Mouse (Mus musculus): ENCODE data around the gene Fahd2a. TPM values are rescaled to one million over a fixed set of nuclear protein-coding genes. Genes with fewer than 3 reads are reported as not detected.

The Fahd2a gene
- polyA plus RNA-seq, 1 experiment = 8.2 TPM

GRCm38 (mm10) chr2:127453764-127454163, 9.4 kb upstream of the Fahd2a start:
- no peak for TF ChIP-seq POLR2A (IDR thresholded peaks at IDR 0.05; ENCODE audit: low read depth, low read length)
- peak; percentile 89; the same call in 1 of the 2 replicates for TF ChIP-seq CTCF (IDR thresholded peaks at IDR 0.05; ENCODE audit: extremely low read depth, insufficient read length, insufficient replicate concordance, low read depth, low read length)
- WGBS = 5% methylated on average over 5 of the region's 5 CpGs
- no peak overlapping the region for H3K27ac ChIP-seq (ENCODE audit: insufficient read depth, low read depth, low read length)

DNA sequence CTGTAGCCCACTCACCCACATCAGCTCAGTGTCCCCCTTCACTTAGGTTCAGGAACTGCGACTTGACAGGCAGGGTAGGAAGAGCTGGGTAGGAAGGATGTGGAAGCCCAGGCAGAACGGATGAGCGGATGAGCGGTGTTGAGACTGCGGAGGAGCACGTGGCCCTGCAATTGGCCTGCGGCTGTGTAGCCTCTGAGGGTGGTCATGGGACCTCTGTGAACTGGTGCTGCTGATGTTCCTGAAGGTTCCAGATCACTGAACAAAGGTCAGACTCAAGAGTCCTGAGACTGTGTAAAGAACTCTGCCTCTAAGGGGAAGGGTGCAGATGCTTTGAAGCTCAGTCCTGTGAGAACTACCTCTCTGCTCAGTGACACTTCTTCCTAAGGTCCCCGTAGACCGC, 8.8 kb upstream of the Fahd2a start:
- no peak overlapping the region for H3K4me3 ChIP-seq (ENCODE audit: low read depth, low read length)
- WGBS = 80% methylated on average over 9 of the region's 9 CpGs
- no peak for TF ChIP-seq CTCF (IDR thresholded peaks at IDR 0.05; ENCODE audit: extremely low read depth, insufficient read length, insufficient replicate concordance, low read depth, low read length)

More at GRCm38 (mm10) chr2:127453764-127454163, 9.4 kb upstream of the Fahd2a start:
- Histone ChIP-seq H3K4me1 (ENCODE audit: control insufficient read depth, insufficient read depth, insufficient read length, low read length) (no peaks in the 10 kb centered on the region), H3K36me3 (ENCODE audit: control insufficient read depth, insufficient read depth, low read length) (no peaks in the 10 kb centered on the region), H3K27me3 (ENCODE audit: control insufficient read depth, insufficient read depth, low read length) (no peaks in the 10 kb centered on the region), H3K4me3 (ENCODE audit: low read depth, low read length) (no peak overlapping the region)

DNA sequence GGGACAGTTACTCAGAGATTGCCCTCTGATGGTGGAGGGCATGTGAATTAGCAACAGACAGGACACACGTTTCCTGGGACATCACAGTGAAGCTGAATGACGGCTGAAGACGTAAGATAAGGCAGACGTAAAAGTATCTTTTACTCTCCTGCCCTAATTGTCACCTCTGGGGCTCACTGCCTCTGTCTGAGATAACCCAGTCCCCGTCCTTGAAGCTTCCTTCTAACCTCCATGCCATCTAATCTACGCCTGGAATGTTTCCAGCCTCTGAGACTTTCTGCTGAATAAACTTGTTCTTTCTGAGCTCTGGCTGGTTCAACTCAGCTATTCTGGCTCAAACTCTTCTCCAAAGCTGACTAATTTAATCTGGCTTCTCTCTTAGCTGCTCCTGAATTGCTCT, 7.4 kb upstream of the Fahd2a start:
- no peak for TF ChIP-seq CTCF (IDR thresholded peaks at IDR 0.05; ENCODE audit: extremely low read depth, insufficient read length, insufficient replicate concordance, low read depth, low read length)
- no peak for TF ChIP-seq POLR2A (IDR thresholded peaks at IDR 0.05; ENCODE audit: low read depth, low read length)
- Histone ChIP-seq H3K27ac (ENCODE audit: insufficient read depth, low read depth, low read length) (no peak overlapping the region), H3K4me1 (ENCODE audit: control insufficient read depth, insufficient read depth, insufficient read length, low read length) (no peaks in the 10 kb centered on the region), H3K36me3 (ENCODE audit: control insufficient read depth, insufficient read depth, low read length) (no peaks in the 10 kb centered on the region), H3K27me3 (ENCODE audit: control insufficient read depth, insufficient read depth, low read length) (no peaks in the 10 kb centered on the region), H3K4me3 (ENCODE audit: low read depth, low read length) (no peak overlapping the region)
- 10% methylated on average over 6 of the region's 6 CpGs for WGBS

More for the DNA sequence above, 8.8 kb upstream of the Fahd2a start:
- Histone ChIP-seq H3K4me1 (ENCODE audit: control insufficient read depth, insufficient read depth, insufficient read length, low read length) (no peaks in the 10 kb centered on the region), H3K36me3 (ENCODE audit: control insufficient read depth, insufficient read depth, low read length) (no peaks in the 10 kb centered on the region), H3K27ac (ENCODE audit: insufficient read depth, low read depth, low read length) (no peak overlapping the region), H3K27me3 (ENCODE audit: control insufficient read depth, insufficient read depth, low read length) (no peaks in the 10 kb centered on the region)

GRCm38 (mm10) chr2:127449691-127450090, 5.3 kb upstream of the Fahd2a start:
- Histone ChIP-seq H3K27me3 (ENCODE audit: control insufficient read depth, insufficient read depth, low read length) (no peaks in the 10 kb centered on the region), H3K4me3 (ENCODE audit: low read depth, low read length) (no peak overlapping the region), H3K4me1 (ENCODE audit: control insufficient read depth, insufficient read depth, insufficient read length, low read length) (no peaks in the 10 kb centered on the region; the same call in 1 of the 2 replicates), H3K36me3 (ENCODE audit: control insufficient read depth, insufficient read depth, low read length) (no peaks in the 10 kb centered on the region), H3K27ac (ENCODE audit: insufficient read depth, low read depth, low read length) (no peak overlapping the region)
- TF ChIP-seq CTCF (IDR thresholded peaks at IDR 0.05; ENCODE audit: extremely low read depth, insufficient read length, insufficient replicate concordance, low read depth, low read length) (no peak), POLR2A (IDR thresholded peaks at IDR 0.05; ENCODE audit: low read depth, low read length) (no peak)
- WGBS = 23% methylated on average over 7 of the region's 7 CpGs

- Histone ChIP-seq H3K4me3 (ENCODE audit: low read depth, low read length) (no peak overlapping the region), H3K4me1 (ENCODE audit: control insufficient read depth, insufficient read depth, insufficient read length, low read length) (peaks cover 5% of the 10 kb centered on the region; the same call in 1 of the 2 replicates), H3K27me3 (ENCODE audit: control insufficient read depth, insufficient read depth, low read length) (no peaks in the 10 kb centered on the region), H3K27ac (ENCODE audit: insufficient read depth, low read depth, low read length) (no peak overlapping the region), H3K36me3 (ENCODE audit: control insufficient read depth, insufficient read depth, low read length) (no peaks in the 10 kb centered on the region)
- WGBS = 29% methylated on average over 3 of the region's 3 CpGs
- TF ChIP-seq CTCF (IDR thresholded peaks at IDR 0.05; ENCODE audit: extremely low read depth, insufficient read length, insufficient replicate concordance, low read depth, low read length) = no peak
- TF ChIP-seq POLR2A (IDR thresholded peaks at IDR 0.05; ENCODE audit: low read depth, low read length) = no peak
These were observed 2.5 kb upstream of the Fahd2a start for GRCm38 (mm10) chr2:127446847-127447246.

GRCm38 (mm10) chr2:127437697-127438096, 6.7 kb downstream of the Fahd2a start:
- H3K27me3 ChIP-seq (ENCODE audit: control insufficient read depth, insufficient read depth, low read length) = no peaks in the 10 kb centered on the region
- peaks cover 4% of the 10 kb centered on the region; the same call in 1 of the 2 replicates for H3K36me3 ChIP-seq (ENCODE audit: control insufficient read depth, insufficient read depth, low read length)
- no peak overlapping the region for H3K4me3 ChIP-seq (ENCODE audit: low read depth, low read length)
- 81% methylated on average over 5 of the region's 5 CpGs for WGBS
- no peak overlapping the region for H3K27ac ChIP-seq (ENCODE audit: insufficient read depth, low read depth, low read length)
- no peak for TF ChIP-seq POLR2A (IDR thresholded peaks at IDR 0.05; ENCODE audit: low read depth, low read length)
- no peak for TF ChIP-seq CTCF (IDR thresholded peaks at IDR 0.05; ENCODE audit: extremely low read depth, insufficient read length, insufficient replicate concordance, low read depth, low read length)
- H3K4me1 ChIP-seq (ENCODE audit: control insufficient read depth, insufficient read depth, insufficient read length, low read length) = no peaks in the 10 kb centered on the region

DNA sequence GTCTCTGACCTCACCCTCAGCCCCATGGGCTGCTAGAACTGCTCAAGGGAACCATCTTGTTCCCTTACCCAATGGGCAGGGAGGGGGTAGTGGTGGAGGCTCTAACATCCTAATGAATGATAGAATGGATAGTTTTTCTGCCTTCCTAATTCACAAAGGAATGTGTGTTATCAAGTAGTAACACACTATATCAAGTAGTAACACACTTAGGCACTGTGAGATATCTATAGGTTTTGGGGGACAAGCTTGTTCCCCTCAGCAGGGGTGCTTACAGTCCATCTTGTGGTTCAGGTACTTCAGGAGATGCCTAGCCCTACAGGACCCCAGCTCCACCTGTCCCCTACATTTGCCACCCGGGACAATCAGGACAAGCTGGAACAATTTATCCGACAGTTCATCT, 8.8 kb downstream of the Fahd2a start:
- Histone ChIP-seq H3K4me1 (ENCODE audit: control insufficient read depth, insufficient read depth, insufficient read length, low read length) (no peaks in the 10 kb centered on the region), H3K27ac (ENCODE audit: insufficient read depth, low read depth, low read length) (no peak overlapping the region), H3K4me3 (ENCODE audit: low read depth, low read length) (no peak overlapping the region), H3K36me3 (ENCODE audit: control insufficient read depth, insufficient read depth, low read length) (peaks cover 4% of the 10 kb centered on the region; the same call in 1 of the 2 replicates), H3K27me3 (ENCODE audit: control insufficient read depth, insufficient read depth, low read length) (no peaks in the 10 kb centered on the region)
- 90% methylated on average over 2 of the region's 2 CpGs for WGBS
- TF ChIP-seq CTCF (IDR thresholded peaks at IDR 0.05; ENCODE audit: extremely low read depth, insufficient read length, insufficient replicate concordance, low read depth, low read length) (no peak), POLR2A (IDR thresholded peaks at IDR 0.05; ENCODE audit: low read depth, low read length) (no peak)
